Mouse (Mus musculus) cerebellum, adult 9-11 months (tissue): ENCODE data around the gene Dcaf6.
A peak's percentile ranks its signal among the peaks of the same experiment; 100 is the strongest.
"Not testable (repeated sequence)": the region's sequence is repeated elsewhere in the genome, so short reads cannot be mapped to it uniquely, and the experiment has no call there.

Experiments used
- DNase-seq: peaks from one replicate; pipeline ENCODE4 v3.0.0; 2022

The Dcaf6 gene

GRCm38 (mm10) chr1:165396401-165396805 lies 63.9 kb downstream of the Dcaf6 start:
- no peak for DNase-seq

GRCm38 (mm10) chr1:165395940-165396339 lies 64.3 kb downstream of the Dcaf6 start:
- no peak for DNase-seq

- DNase-seq = no peak
Measured at GRCm38 (mm10) chr1:165394836-165395235, 65.4 kb downstream of the Dcaf6 start.

GRCm38 (mm10) chr1:165393033-165393432 lies 67.2 kb downstream of the Dcaf6 start:
- no peak for DNase-seq

GRCm38 (mm10) chr1:165388716-165389115 lies 71.6 kb downstream of the Dcaf6 start:
- DNase-seq = peak; percentile 4

GRCm38 (mm10) chr1:165386525-165386923 lies 73.8 kb downstream of the Dcaf6 start:
- no peak for DNase-seq

GRCm38 (mm10) chr1:165385810-165386524 lies 74.3 kb downstream of the Dcaf6 start:
- no peak for DNase-seq

- DNase-seq = no peak
Measured at GRCm38 (mm10) chr1:165373839-165374238, 86.4 kb downstream of the Dcaf6 start.

GRCm38 (mm10) chr1:165370990-165371389 lies 89.3 kb downstream of the Dcaf6 start:
- no peak for DNase-seq

GRCm38 (mm10) chr1:165365057-165365456 lies 95.2 kb downstream of the Dcaf6 start:
- DNase-seq = no peak

GRCm38 (mm10) chr1:165363271-165363670 lies 97.0 kb downstream of the Dcaf6 start:
- no peak for DNase-seq

- no peak for DNase-seq
Measured at GRCm38 (mm10) chr1:165356347-165356746, 103.9 kb downstream of the Dcaf6 start.

GRCm38 (mm10) chr1:165348627-165349026 lies 111.6 kb downstream of the Dcaf6 start:
- DNase-seq = no peak

GRCm38 (mm10) chr1:165344453-165344852 lies 115.8 kb downstream of the Dcaf6 start:
- no peak for DNase-seq

GRCm38 (mm10) chr1:165342126-165342525 lies 118.1 kb downstream of the Dcaf6 start:
- no peak for DNase-seq

GRCm38 (mm10) chr1:165332797-165333196 lies 127.5 kb downstream of the Dcaf6 start:
- DNase-seq = no peak

GRCm38 (mm10) chr1:165330859-165331258 lies 129.4 kb downstream of the Dcaf6 start:
- no peak for DNase-seq

GRCm38 (mm10) chr1:165328384-165329289 lies 131.6 kb downstream of the Dcaf6 start:
- not testable (repeated sequence) for DNase-seq

GRCm38 (mm10) chr1:165327831-165328230 lies 132.4 kb downstream of the Dcaf6 start:
- no peak for DNase-seq

- DNase-seq = no peak
Measured at GRCm38 (mm10) chr1:165327370-165327769, 132.9 kb downstream of the Dcaf6 start.

GRCm38 (mm10) chr1:165322934-165323333 lies 137.3 kb downstream of the Dcaf6 start:
- DNase-seq = no peak

GRCm38 (mm10) chr1:165321891-165322290 lies 138.4 kb downstream of the Dcaf6 start:
- DNase-seq = no peak

- no peak for DNase-seq
Measured at GRCm38 (mm10) chr1:165321393-165321861, 138.8 kb downstream of the Dcaf6 start.
